Comparison of ENCODE assay signal across 15 mouse cellular contexts in the genomic region with DNA sequence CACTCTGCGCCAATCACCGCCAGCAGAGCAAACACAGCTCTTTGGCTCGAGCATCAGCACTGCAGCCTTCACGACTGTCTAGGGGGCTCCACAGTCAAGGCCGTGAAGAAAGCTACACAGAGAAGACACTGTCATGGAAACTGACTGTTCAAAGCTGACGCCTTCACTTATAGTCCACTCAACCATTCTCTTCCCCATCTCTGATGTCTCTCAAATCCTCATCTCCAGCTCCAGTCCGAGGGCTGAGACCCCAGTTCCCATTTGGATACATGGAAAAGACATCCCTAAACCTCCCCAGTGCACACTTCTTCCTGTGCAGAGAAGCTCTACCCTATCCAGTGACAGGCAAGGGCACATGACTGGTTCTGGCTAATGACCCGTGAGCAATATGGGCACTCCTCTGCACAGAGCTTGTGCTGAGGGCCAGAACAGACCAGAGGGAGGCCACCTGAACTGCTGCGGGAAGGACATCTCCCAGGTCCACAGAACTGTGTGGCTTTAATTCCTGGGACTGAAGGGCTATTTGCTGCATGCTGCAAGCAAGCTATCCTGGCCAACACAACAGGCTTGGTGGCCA. TPM values are rescaled to one million over a fixed set of nuclear protein-coding genes. Genes with fewer than 3 reads are reported as not detected.
A peak's percentile ranks its signal among the peaks of the same experiment; 100 is the strongest.
DNase-seq lines count a peak whose midpoint lies in the region; ATAC-seq and TF ChIP-seq lines count a peak whose summit lies in the region.
"Had no signal": no experiment of that assay in that cellular context is flagged by ENCODE, and none has a peak within 500 bp of the region (broad histone marks: within the 10 kb centered on the region; RNA-seq: fewer than 3 reads in every experiment).

No protein-coding gene starts in this region.

- H3K9me3 ChIP-seq in forebrain, embryonic 16.5 days (ENCODE audit: control insufficient read depth, low read length): no peaks in the 10 kb centered on the region
- H3K9me3 ChIP-seq in forebrain, postnatal 0 days (ENCODE audit: low read length): no peaks in the 10 kb centered on the region
- H3K9me3 ChIP-seq in heart, embryonic 16.5 days (replicated peaks; ENCODE audit: control insufficient read depth, low read length): no peaks in the 10 kb centered on the region
- H3K9me3 ChIP-seq in kidney, embryonic 16.5 days (ENCODE audit: low read length): no peaks in the 10 kb centered on the region
- H3K9me3 ChIP-seq in hindbrain, embryonic 15.5 days: no peaks in the 10 kb centered on the region
- H3K9me3 ChIP-seq: embryonic facial prominence, embryonic 12.5 days; limb, embryonic 13.5 days; megakaryocyte, embryonic 14.5 days had no signal

- peaks cover 14% of the 10 kb centered on the region for H3K4me1 ChIP-seq in forebrain, embryonic 16.5 days (replicated peaks; ENCODE audit: control insufficient read depth, insufficient read depth, low read length)
- no peaks in the 10 kb centered on the region; the same call in 1 of the 2 replicates for H3K4me1 ChIP-seq in forebrain, postnatal 0 days (ENCODE audit: insufficient read depth)
- peaks cover 81% of the 10 kb centered on the region for H3K4me1 ChIP-seq in heart, embryonic 16.5 days (ENCODE audit: control insufficient read depth, insufficient read depth, low read length)
- peaks cover 35% of the 10 kb centered on the region for H3K4me1 ChIP-seq in kidney, embryonic 16.5 days (ENCODE audit: insufficient read depth, low read length)
- H3K4me1 ChIP-seq in kidney, adult 2 months (ENCODE audit: control insufficient read depth, insufficient read depth, low read length): peaks cover 15% of the 10 kb centered on the region
- H3K4me1 ChIP-seq in hindbrain, embryonic 15.5 days (replicated peaks): peaks cover 16% of the 10 kb centered on the region
- H3K4me1 ChIP-seq: megakaryocyte, embryonic 14.5 days had no signal

- TF ChIP-seq CTCF in forebrain, postnatal 0 days (IDR thresholded peaks at IDR 0.05; ENCODE audit: low read depth): no peak
- no peak for TF ChIP-seq CTCF in kidney, adult 2 months (conservative IDR thresholded peaks at IDR 0.05; ENCODE audit: insufficient read depth, insufficient read length, low read depth, low read length)

- no peak for DNase-seq in forebrain, postnatal 0 days
- DNase-seq in heart, postnatal 14 days: no peak
- no peak for DNase-seq in kidney, adult 2 months
- no peak for DNase-seq in spleen, postnatal 14 days (ENCODE audit: low spot score in 2 of 2)
- DNase-seq: cerebellum, adult 8-10 months; gastrocnemius, postnatal 36 days had no signal

- H3K4me2 ChIP-seq in forebrain, embryonic 16.5 days (ENCODE audit: low read length): no peak overlapping the region
- no peak overlapping the region for H3K4me2 ChIP-seq in forebrain, postnatal 0 days (ENCODE audit: low read depth)
- no peak overlapping the region for H3K4me2 ChIP-seq in heart, embryonic 16.5 days (ENCODE audit: low read depth, low read length)
- H3K4me2 ChIP-seq in kidney, embryonic 16.5 days (replicated peaks; ENCODE audit: low read depth, low read length): no peak overlapping the region
- H3K4me2 ChIP-seq in hindbrain, embryonic 15.5 days: no peak overlapping the region
- H3K4me2 ChIP-seq: embryonic facial prominence, embryonic 12.5 days; limb, embryonic 13.5 days had no signal

- H3K27ac ChIP-seq in forebrain, embryonic 16.5 days (ENCODE audit: low read length): no peak overlapping the region
- no peak overlapping the region for H3K27ac ChIP-seq in forebrain, postnatal 0 days (ENCODE audit: low read depth, low read length)
- H3K27ac ChIP-seq in heart, embryonic 16.5 days (ENCODE audit: low read length): peak overlapping the region; percentile 75
- no peak overlapping the region for H3K27ac ChIP-seq in kidney, embryonic 16.5 days (ENCODE audit: low read length)
- H3K27ac ChIP-seq in kidney, adult 2 months (ENCODE audit: insufficient read depth, low read depth, low read length): no peak overlapping the region
- H3K27ac ChIP-seq in hindbrain, embryonic 15.5 days (replicated peaks): no peak overlapping the region
- H3K27ac ChIP-seq: embryonic facial prominence, embryonic 12.5 days; limb, embryonic 13.5 days; liver, embryonic 14.5 days had no signal

- 85% methylated on average over 9 of the region's 9 CpGs for WGBS in forebrain, embryonic 16.5 days
- WGBS in forebrain, postnatal 0 days: 87% methylated on average over 9 of the region's 9 CpGs
- 61% methylated on average over 9 of the region's 9 CpGs for WGBS in heart, embryonic 16.5 days
- 57% methylated on average over 9 of the region's 9 CpGs for WGBS in kidney, embryonic 16.5 days
- 73% methylated on average over 9 of the region's 9 CpGs for WGBS in kidney, adult 2 months
- 78% methylated on average over 9 of the region's 9 CpGs for WGBS in hindbrain, embryonic 15.5 days

- no peak for TF ChIP-seq POLR2A in kidney, adult 2 months (IDR thresholded peaks at IDR 0.05; ENCODE audit: low read depth, low read length)

- ATAC-seq in forebrain, embryonic 16.5 days: peak; percentile 26; the same call in 1 of the 2 replicates
- ATAC-seq in forebrain, postnatal 0 days: no peak
- no peak for ATAC-seq in heart, embryonic 16.5 days (replicated peaks; ENCODE audit: extremely low read depth, insufficient read depth, low FRiP score)
- peak; percentile 83 for ATAC-seq in kidney, embryonic 16.5 days (ENCODE audit: low FRiP score, low TSS enrichment)
- ATAC-seq in hindbrain, embryonic 15.5 days (ENCODE audit: low FRiP score, low read depth): peak; percentile 60
- ATAC-seq: lung, postnatal 0 days had no signal

- H3K27me3 ChIP-seq in forebrain, embryonic 16.5 days (replicated peaks; ENCODE audit: control insufficient read depth, insufficient read depth, low read length): no peaks in the 10 kb centered on the region
- no peaks in the 10 kb centered on the region for H3K27me3 ChIP-seq in forebrain, postnatal 0 days (ENCODE audit: insufficient read depth, low read length)
- H3K27me3 ChIP-seq in heart, embryonic 16.5 days (ENCODE audit: control insufficient read depth, insufficient read depth, low read length): no peaks in the 10 kb centered on the region
- no peaks in the 10 kb centered on the region for H3K27me3 ChIP-seq in kidney, embryonic 16.5 days (ENCODE audit: insufficient read depth, low read length)
- H3K27me3 ChIP-seq in kidney, adult 2 months (replicated peaks; ENCODE audit: control insufficient read depth, insufficient read depth, low read length): no peaks in the 10 kb centered on the region
- no peaks in the 10 kb centered on the region for H3K27me3 ChIP-seq in hindbrain, embryonic 15.5 days
- H3K27me3 ChIP-seq: embryonic facial prominence, embryonic 12.5 days; limb, embryonic 13.5 days had no signal

- intact Hi-C loops in heart, postnatal 14 days (cut with DNase I): loop anchor here (5.0 kb wide), 1 partner anchor 57 kb away; no protein-coding TSS in a partner anchor

- H3K36me3 ChIP-seq in forebrain, embryonic 16.5 days (ENCODE audit: control insufficient read depth, insufficient read depth): no peaks in the 10 kb centered on the region
- no peaks in the 10 kb centered on the region; the same call in 1 of the 2 replicates for H3K36me3 ChIP-seq in forebrain, postnatal 0 days (ENCODE audit: insufficient read depth)
- no peaks in the 10 kb centered on the region for H3K36me3 ChIP-seq in heart, embryonic 16.5 days (ENCODE audit: control insufficient read depth, insufficient read depth)
- H3K36me3 ChIP-seq in kidney, embryonic 16.5 days (ENCODE audit: insufficient read depth, low read length): no peaks in the 10 kb centered on the region
- no peaks in the 10 kb centered on the region for H3K36me3 ChIP-seq in kidney, adult 2 months (ENCODE audit: control insufficient read depth, insufficient read depth, low read length)
- H3K36me3 ChIP-seq in hindbrain, embryonic 15.5 days: no peaks in the 10 kb centered on the region
- H3K36me3 ChIP-seq: embryonic facial prominence, embryonic 12.5 days; limb, embryonic 13.5 days had no signal

- H3K4me3 ChIP-seq in forebrain, embryonic 16.5 days (replicated peaks; ENCODE audit: low read length): no peak overlapping the region
- H3K4me3 ChIP-seq in forebrain, postnatal 0 days (ENCODE audit: low read depth, low read length): no peak overlapping the region
- H3K4me3 ChIP-seq in heart, embryonic 16.5 days (ENCODE audit: low read length): no peak overlapping the region
- no peak overlapping the region for H3K4me3 ChIP-seq in kidney, embryonic 16.5 days (ENCODE audit: low read length)
- H3K4me3 ChIP-seq in kidney, adult 2 months (ENCODE audit: insufficient read depth, low read depth, low read length): no peak overlapping the region
- H3K4me3 ChIP-seq in hindbrain, embryonic 15.5 days: no peak overlapping the region
- H3K4me3 ChIP-seq: embryonic facial prominence, embryonic 12.5 days; limb, embryonic 13.5 days; megakaryocyte, embryonic 14.5 days had no signal

- no peak overlapping the region for H3K9ac ChIP-seq in forebrain, embryonic 16.5 days (replicated peaks; ENCODE audit: low read depth, low read length)
- H3K9ac ChIP-seq in forebrain, postnatal 0 days: no peak overlapping the region
- H3K9ac ChIP-seq in heart, embryonic 16.5 days (ENCODE audit: low read length): no peak overlapping the region
- H3K9ac ChIP-seq in kidney, embryonic 16.5 days (replicated peaks; ENCODE audit: low read length): no peak overlapping the region
- no peak overlapping the region for H3K9ac ChIP-seq in hindbrain, embryonic 15.5 days
- H3K9ac ChIP-seq: embryonic facial prominence, embryonic 12.5 days; limb, embryonic 13.5 days; liver, embryonic 14.5 days had no signal

RNA-seq across cellular contexts. Expression of a gene that starts 38.2 kb away (rescaled TPM):
- 18.3 and 21.3 TPM in 2 replicates for polyA plus RNA-seq in forebrain, embryonic 16.5 days (2015; fragmentation: Nextera tagmentation; extraction: Ambion mirVana)
- total RNA-seq in forebrain, postnatal 0 days (2014; rRNA removed): 25.5 and 27.9 TPM in 2 replicates
- polyA plus RNA-seq in forebrain, postnatal 0 days (2015; fragmentation: Nextera tagmentation; extraction: Ambion mirVana): 15.9 and 23.0 TPM in 2 replicates
- 61.8 and 66.0 TPM in 2 replicates for polyA plus RNA-seq in heart, embryonic 16.5 days (2015; fragmentation: Nextera tagmentation; extraction: Ambion mirVana)
- 100 to 1,000 TPM in 1 of 2 experiments, 10 to 100 TPM in 1; 95.6 to 106 TPM for total RNA-seq in heart, postnatal 14 days (2021)
- polyA plus RNA-seq in kidney, embryonic 16.5 days (2015; fragmentation: Nextera tagmentation; extraction: Ambion mirVana): 11.7 and 14.9 TPM in 2 replicates
- polyA plus RNA-seq in kidney, adult 2 months (2012; rRNA removed): 13.9 and 14.6 TPM in 2 replicates
- polyA plus RNA-seq in hindbrain, embryonic 15.5 days (2015; fragmentation: Nextera tagmentation; extraction: Ambion mirVana): 33.6 and 34.3 TPM in 2 replicates

Comparison
In these comparisons a context has a peak if more than half of its experiments do, and no peak if none do; other contexts are left out.
1. ATAC-seq: peak in forebrain, embryonic 16.5 days (single experiment), kidney, embryonic 16.5 days (single experiment) and hindbrain, embryonic 15.5 days (single experiment); none in forebrain, postnatal 0 days (single experiment) and heart, embryonic 16.5 days (single experiment).